Mouse (Mus musculus): ENCODE data around the gene Acly. TPM values are rescaled to one million over a fixed set of nuclear protein-coding genes. Genes with fewer than 3 reads are reported as not detected.

Acly gene
- 1,778 and 1,859 TPM in 2 replicates for total RNA-seq (2021)
- long read RNA-seq, full-length matches to known transcripts, result 2,783 of 3,535 reads
- long read RNA-seq, partial matches to known transcripts, result 580 of 3,535 reads
- long read RNA-seq, other reads (novel, unspliced or antisense), result 172 of 3,535 reads

DNA sequence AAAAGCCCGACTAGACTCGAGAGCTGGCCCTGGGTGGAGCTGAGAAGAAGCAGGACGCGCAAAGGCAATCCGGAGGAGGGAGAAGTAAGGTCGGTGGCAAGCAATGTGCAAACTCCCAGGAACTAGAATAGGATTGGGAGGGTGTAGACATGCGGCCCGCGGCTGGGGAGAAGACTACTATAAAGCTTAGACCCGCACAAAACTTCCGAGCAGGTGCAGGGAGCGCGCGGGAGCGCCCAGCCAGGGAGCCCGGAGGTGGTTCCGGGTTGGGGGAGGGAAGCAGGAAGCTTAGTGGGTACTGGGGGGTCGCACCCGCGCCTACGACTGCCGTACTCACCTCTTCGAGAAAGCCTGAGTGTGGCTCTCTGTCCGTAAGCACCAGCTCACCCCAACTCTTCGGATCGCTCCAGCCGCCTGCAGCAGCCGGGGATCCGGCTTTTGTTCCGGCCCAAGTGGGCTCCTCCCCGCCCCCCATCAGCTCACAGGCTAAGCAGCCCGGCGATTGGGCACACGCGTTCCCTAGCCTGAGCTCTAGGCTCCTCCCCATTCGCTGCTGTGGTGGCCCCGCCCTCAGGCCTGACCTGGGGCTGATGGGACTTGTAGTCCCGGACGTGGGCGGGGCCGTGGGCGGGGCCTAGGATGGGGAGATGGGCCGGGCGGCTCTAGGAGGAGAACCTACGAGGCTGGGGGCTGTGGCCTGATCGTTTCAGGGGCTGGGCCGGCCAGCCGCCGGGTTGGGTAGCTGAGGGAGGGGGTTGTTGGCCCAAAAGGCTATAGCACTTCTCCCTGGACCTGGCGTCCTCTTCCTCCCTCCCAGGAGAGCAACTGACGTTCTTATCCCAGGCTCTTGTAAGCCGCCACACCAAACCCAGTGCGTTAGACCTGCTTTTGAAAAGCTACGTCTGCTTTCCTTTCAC is at the start of gene Acly:
TSS of gene Acly (minus strand) at position 543 of the 917 bp plus-strand sequence.
- DNase-seq, result peak; percentile 99

DNA sequence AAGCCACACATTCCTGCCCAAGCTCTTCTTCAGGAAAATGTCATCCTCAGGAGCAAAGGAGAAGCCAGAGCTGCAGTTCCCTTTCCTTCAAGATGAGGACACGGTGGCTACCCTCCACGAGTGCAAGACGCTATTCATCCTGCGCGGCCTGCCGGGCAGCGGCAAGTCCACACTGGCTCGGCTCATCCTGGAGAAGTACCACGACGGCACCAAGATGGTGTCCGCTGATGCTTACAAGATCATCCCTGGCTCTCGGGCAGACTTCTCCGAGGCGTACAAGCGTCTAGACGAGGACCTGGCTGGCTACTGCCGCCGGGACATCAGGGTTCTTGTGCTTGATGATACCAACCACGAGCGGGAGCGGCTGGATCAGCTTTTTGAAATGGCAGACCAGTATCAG is 48.5 kb upstream of the Acly start:
- no peak for DNase-seq

DNA sequence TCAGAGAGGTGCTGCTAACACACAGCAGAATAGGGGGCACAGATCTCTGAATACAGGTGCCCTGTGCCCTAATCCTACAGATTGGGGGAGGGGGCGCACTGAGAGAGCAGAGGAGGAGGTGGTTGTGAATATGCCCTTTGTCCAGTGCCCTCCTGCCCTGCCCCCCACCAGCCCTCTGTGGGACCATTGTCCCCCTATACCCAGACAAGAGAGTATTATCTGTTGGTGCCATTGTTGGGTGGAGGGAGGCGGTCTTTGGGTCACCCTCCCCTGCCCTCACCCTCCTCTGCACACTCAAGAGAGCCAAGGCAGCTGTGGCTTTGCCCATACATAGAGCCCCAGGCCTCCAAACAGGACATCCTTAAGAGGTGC is 47.7 kb upstream of the Acly start:
- no peak for DNase-seq

DNA sequence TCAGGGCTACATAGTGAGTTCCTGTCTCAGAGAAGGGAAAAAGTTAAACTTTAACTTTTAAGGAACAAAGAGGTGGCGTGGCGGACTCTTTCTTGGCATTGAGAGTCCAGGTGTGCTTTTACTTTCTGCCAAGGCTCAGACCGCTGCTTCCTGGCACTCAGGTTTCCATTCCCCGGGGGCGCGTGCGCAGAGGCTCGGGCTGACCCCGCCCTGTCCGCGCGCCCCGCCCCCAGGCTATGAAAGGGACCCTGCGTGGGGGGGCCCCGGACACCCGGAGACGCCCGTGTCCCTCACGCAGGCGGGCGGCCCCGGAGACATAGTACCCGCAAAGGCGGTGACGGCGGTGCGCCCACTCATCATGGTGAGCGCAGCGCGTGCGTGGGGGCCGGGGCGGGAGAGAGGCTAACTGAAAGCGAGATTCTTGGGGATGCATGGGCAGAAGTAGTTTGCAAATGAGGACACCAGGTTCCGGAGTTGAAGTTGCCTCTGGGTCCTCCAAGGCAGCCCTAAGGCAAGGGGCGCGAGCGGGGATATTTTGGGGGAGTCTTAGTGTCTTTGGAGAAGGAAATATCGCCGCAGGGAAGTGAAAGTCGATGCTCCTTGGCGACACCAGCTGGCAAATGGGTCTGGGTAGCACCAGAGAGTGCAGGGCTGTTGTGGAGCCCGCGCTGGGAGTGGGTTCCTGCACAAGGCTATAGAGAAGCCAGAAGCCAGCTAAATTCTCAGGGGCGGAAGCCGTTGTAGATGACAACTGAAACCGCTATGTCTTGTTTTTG is 47.1 kb upstream of the Acly start, which contains the start of gene Cnp:
TSS of gene Cnp (plus strand) at position 197 of the 776 bp plus-strand sequence.
- peak; percentile 89 for DNase-seq

DNA sequence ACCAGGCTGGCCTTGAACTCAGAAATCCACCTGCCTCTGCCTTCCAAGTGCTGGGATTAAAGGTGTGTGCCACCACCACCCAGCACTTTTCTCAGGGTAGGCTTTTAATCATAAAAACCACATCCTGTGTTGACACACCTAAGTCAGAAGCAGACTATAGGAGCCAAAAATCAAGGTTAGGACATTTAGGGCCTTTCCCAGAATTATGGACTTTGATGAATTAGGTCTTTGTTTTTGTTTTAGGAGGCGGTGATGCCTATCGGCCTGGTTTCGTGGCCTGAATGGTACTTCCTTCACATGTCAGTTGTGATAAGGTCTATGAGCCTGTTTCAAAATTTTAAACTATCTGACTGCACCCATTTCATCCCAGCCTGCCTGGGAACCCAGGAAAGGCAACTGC is 46.4 kb upstream of the Acly start:
- no peak for DNase-seq

DNA sequence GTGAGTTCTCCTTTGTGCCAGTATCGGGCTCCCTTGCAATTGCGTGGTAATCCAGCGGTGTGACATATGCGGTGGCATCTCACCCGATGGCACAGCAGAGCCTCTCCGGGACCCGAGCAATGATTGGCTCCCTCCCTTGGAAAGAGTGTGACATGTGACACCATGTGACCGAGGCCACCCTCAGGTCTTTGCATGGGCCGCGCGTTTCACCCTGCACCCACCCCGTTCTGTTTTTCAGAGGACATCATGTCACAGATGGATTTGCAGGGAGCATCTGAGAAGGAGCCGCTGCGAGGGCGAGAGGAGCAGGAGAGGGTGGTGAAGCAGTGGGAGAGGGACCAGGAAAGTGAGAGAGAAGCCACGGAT is 43.4 kb upstream of the Acly start:
- no peak for DNase-seq

DNA sequence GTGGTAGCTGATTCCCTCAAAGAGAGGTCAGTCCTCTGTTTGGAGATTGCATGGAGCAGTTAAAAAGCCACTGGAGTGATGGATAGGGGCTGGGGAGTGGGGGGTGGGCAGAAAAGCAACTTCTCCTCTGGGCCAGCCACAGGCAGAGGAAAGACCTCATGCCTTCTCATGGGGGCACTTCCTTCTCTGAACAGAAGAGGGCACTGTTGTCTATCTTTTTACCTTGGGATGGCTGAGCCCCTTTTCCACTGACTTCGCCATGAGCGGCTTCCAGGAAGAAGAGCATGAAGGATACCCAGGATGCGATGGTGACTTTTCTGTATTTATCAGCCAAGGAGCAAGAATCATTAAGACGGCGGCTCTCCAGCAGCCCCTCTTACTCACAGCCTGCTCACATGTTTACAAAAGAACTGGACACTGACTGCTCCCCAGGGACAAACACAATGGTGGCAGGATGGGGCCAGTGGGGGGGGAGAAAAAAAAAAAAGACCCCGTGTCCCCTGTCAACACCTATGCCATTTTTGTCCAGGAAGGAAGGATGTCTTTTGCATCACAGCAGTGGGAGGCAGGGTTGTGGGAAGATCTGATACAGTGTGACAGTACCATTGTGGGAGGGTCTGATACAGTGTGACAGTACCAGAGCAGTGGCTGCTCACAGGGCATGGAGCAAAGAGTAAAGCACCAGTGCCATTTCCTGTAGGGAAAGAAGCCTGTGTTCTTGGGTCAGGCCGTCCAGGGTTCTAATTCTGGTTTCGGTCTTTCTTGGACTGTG is 42.8 kb upstream of the Acly start:
- peak; percentile 54 for DNase-seq

DNA sequence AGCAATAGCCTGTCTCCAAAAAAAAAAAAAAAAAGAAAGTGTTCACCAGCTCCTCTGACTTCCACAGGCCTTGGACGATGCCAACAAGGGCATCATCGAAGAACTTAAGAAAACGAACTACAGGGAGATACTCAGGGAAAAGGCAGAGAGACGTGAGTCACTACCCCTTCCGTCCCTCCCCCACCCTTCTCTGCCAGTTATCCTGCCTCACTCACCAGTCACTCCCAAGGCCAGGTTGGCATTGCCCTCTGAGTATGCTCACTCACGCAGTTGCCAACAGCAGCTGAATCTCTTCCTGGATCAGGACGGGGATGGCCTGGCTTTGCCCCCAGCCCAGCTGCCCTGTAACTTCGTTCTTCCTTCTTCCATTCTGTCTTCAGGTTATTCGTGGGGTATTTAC is 42.0 kb upstream of the Acly start:
- peak; percentile 74 for DNase-seq

DNA sequence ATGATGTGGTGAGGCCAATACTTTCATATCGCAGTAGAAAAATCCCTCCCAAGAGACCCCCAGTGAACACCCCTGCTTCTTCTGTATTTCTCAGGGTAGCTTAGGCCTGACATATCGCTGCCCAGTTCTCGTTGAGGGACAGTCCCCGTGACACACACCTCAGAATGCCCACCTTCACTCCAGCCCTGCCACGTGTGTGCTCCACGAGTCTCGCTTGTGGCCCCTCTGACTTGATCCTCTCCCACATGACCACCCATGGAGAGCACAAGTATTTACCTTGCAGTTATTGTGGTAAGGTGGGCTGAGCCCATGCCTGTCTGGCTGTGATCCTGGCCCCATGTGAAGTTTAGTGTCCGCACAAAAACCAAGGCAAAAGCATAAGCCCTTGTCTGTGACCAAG is 40.9 kb upstream of the Acly start:
- no peak for DNase-seq

DNA sequence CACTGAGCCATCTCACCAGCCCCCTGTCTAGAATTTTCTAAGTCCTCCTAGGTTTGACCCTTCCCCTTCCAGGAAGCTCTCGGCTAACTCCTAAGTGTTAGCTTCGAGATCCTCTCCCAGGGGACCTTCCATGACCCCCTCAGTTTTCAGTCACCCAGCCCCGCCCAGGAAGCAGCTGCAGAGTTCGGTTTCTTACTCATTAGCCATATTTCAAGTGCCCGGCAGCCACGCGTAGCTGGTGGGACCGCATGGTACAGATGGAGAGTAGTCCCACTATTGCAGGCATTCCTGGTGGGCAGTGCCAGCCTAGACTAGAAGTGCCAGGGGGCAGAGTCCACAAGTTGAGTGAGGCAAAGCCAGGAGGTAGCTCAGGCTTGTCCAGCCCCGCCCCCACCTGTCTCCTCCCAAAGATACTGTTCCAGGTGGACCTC is 40.0 kb upstream of the Acly start:
- no peak for DNase-seq

DNA sequence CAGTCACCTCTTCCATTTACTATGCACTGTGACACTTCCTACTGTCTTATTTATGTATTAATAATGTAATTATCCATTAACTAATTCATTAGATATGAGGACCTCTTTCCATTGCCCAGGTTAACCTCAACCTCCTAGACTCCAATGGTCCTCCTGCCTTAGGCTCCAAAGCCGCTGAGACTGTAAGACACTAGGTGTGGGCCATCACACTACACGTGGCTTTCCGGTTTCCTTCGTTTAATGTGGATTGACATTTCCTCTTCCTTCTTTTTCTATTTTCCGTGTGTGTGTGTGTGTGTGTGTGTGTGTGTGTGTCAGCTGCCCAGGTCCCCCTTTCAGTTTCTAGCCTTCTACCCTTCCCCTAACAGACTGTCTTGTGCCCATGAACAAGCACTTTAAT is 39.4 kb upstream of the Acly start:
- no peak for DNase-seq

DNA sequence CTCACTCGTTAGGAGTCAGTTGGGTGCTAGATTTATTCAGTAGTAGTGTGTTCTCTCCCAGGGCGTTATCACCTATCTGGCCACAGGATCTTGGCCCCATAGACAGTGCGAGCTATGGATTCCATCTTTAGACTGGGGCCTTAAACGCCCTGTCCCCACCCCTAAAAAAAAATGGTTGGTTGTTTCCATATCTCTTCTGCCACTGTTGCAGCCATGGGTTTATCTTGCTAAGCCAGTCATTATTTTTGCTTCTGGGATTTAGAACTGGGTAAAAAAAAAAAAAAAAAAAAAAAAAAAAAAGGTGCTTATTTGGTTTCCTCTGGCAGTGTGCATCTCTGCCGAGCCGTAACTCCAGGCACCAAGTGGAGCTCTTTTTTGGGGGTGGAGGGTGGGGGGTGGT is 36.9 kb upstream of the Acly start:
- no peak for DNase-seq

DNA sequence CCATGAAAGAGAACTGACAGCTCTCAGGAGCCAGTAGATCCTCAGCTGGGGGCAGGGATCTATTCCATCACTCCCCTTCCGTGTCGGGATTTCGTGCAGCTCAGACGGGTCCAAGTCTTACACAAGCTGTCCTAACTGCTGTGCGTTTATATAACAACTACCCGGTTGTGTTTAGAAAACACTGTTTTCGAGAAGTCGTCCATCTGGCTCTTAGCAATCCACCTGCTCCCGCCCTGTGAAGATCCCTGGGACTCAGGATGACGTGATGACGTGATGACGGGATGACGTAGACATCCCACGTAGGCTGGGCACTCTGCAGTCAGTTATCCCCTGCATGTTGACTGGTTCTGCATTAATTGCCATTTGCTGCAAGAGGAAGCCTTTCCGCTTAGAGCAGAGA is 36.5 kb upstream of the Acly start:
- no peak for DNase-seq

DNA sequence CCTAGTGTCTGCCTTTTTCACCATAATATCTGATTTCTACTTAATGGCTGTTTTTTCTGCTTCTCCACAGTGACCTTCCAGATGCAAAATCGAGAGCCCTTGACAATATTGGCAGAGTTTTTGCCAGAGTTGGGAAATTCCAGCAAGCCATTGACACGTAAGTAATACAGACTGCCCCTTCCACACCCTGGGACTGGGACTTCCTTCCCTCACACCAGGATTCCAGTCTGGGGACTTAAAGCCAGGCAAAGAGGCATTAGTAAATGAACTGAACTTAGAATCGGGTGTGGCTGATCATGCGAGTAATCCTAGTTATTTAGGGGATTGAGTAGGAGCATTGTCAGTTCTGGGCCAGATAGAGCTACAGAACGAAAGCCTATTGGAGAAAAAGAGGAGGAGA is 33.9 kb upstream of the Acly start:
- no peak for DNase-seq

DNA sequence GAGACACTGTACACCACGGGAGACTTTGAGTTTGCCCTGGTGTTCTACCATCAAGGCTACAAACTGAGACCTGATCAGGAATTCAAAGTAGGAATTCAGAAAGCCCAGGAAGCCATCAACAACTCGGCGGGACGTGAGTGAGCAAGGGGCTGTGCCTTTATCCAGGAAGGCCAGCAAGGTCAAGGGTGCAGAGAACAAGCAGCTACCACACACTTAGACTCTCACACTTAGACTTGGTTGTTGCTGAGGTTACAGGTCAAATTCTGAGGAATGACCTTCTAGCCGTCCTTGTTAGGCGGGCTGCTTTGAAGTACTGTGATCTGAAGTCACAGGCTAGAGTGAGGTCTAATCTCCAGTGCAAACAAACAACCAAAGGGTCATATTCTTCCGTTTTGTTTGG is 31.7 kb upstream of the Acly start:
- DNase-seq, result no peak

DNA sequence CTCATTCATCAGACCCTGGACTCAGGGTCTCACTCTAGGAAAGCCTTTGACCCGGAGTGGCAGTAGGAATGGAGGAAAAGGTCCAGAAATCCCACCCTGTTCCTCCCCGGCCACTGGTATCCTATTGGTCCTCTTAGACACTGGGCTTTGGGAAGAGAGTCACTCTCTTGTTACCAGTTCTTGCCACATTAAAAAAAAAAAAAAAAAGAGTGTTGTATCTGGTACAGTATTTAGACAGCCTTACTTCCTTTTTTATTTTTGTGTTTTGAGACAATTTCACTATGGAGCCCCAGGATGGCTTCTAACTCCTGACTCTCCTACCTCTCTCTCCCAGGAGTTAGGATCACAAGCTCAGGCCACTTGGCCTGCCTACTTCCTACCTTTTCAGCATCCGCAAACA is 29.8 kb upstream of the Acly start:
- no peak for DNase-seq

DNA sequence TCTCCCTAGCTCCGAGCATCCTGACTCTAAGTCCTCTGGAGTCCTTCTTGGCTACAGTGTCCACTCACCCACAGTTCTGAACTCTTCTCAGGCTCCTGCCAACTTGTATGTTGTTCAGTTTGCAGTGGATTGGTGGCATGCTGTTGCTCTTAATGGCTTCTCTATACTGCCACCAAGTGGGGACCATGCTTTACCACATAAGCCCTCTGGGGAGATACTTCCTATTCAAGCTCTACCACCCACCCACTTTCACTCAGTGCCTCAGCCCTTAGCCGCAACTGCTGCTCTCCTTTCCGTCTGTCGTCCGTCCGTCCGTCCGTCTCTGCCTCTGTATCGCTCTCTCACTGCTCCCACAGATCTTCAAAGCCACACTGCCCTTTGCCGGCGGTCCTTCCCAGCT is 27.8 kb upstream of the Acly start:
- DNase-seq, result peak; percentile 46

DNA sequence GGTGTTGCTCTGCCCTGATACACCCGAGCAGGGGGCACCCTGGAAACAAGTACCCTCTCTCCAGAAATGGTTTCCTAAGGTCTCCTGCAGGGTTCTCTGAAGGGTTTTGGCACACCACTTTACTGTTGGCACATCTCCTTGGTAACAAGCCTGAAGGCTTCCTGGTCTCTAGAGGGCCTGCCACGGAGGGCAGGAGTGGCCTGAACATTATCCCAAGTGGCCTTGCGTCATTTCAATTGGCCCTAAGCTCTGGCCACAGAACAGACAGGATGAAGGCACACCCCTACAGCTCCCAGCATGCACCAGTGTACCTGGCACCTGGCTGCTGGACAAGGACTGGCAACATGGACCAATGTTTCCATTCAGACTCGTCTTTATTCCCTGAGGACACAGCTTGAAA is 25.0 kb upstream of the Acly start:
- peak; percentile 43 for DNase-seq

DNA sequence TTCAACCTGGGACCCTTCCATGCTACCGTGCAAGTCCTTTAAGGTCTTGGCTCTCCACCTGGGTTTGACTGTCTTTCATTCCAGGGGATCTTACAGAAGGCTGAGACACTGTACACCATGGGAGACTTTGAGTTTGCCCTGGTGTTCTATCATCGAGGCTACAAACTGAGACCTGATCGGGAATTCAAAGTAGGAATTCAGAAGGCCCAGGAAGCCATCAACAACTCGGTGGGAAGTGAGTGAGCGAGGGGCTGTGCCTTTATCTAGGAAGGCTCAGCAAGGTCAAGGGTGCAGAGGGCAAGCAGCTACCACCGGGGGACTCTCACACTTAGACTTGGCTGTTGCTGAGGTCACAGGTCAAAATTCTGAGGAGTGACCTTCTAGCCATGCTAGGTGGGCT is 22.3 kb upstream of the Acly start:
- no peak for DNase-seq

DNA sequence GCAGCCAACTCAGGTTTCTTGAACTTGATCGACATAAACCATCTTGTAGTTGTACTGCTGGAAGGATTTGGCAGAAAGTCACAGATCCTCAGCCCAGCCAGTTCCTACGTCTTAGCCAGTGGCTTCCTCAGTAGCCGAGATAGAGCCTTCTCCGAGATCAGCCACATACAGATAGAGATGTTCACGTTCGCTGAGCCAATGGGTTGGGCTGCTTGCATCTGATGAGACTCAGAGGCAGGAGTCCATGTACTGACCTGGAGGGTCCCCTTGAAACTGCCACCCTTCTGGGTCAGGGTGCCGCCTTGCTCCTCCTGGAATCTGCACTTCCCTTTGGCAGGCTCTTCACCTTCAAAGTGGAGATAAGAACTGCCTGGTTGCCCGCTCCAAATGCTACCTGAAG is 21.7 kb upstream of the Acly start:
- no peak for DNase-seq

DNA sequence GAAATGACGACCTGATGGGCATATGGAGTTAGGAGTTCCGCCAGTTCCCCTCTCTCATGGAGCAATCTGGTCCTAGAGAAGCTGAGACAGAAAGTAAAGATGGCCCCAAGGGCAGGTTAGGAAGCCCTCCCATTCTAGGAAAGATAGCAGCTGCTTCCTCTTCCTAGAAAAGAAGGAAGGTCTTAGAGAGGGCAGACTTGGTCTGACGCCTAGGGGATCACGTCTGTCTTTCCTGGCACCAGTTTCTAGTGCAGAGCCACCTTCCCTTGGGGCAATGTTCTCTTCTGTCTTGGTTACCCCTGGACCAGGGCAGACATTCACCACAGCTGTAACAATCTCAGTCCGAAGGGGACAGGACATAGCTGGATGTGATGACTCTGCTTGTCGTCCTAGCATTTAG is 20.3 kb upstream of the Acly start:
- no peak for DNase-seq

DNA sequence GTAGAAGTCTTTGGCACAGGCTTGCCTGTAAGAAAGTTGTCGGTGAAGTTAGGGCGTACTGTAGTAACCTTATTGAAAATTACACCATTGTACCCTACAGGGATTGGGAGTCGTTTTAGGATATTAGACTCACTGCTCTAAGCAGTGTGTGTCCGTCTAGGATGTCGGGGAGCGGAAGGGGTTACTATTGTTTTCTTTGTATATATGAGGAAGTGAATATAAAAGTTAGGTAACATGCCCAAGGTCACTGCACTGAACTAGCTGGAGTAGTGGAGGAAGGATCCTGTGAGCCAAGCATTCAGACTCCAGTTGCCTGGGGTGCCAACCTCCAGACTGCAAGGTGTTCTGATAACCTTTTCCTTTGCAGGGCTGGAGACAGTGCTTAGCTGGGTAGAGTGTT is 19.2 kb upstream of the Acly start:
- DNase-seq, result no peak

DNA sequence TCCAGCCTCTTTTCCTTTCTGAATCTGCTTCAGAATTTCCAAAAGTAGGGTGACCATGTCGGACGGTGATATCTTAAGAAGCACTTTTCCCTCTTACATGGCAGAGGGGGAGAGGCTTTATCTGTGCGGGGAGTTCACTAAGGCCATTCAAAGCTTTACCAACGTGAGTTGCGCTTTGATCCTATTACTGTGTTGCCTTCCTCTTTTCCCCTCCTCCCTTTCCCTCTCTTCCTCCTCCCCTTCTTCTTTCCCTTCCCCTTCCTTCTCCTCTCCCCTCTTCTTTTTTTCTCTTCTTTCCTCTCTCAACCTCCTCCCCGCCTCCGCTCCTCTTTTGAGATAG is 17.9 kb upstream of the Acly start:
- no peak for DNase-seq

All from adrenal gland, postnatal 25 days (tissue).